Mouse (Mus musculus) olfactory bulb, adult 2 months (tissue): ENCODE data around the gene Mxi1.

Experiments used
- CTCF ChIP-seq: fragments of 200-500 bp; IDR thresholded peaks from 2 replicates; pipeline ENCODE4 v1.5.1; 2012; ENCODE audit warnings: low read depth, mild to moderate bottlenecking, low read length, moderate library complexity; ENCODE audit not compliant: insufficient read depth
- POLR2A ChIP-seq: fragments of 200-500 bp; IDR thresholded peaks from 2 replicates; pipeline ENCODE4 v1.6.1; 2012; ENCODE audit warnings: mild to moderate bottlenecking, low read depth, low read length, moderate library complexity; ENCODE audit not compliant: insufficient read depth

DNA sequence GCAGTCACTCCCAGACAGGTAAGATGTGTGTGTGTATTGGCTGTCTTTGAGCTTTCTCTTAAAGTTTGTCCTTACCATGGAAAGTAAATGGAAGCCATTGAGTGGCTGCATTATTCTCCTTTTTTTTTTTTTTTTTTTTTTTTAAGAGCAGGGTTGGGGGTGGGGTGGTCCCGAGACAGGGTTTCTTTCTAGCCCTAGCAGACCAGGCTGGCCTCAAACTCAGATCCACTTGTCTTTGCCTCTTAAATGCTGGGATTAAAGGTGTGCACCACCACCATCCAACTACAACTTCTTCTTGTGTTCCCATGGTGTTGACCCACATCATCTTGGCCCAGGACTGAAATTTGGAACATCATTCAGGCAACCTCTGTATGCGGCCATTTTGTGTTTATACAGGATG lies 63.3 kb downstream of the Mxi1 start:
- TF ChIP-seq CTCF, result no peak
- TF ChIP-seq POLR2A, result no peak
